Mouse (Mus musculus): ENCODE data around the gene 9130023H24Rik. TPM values are rescaled to one million over a fixed set of nuclear protein-coding genes. Genes with fewer than 3 reads are reported as not detected.

9130023H24Rik gene
- polyA plus RNA-seq, 1 experiment from 2014 or later: 9.5 TPM

Other genes starting within 250 kb of the 9130023H24Rik start
- 4.6 and 6.1 TPM in 2 replicates for gene Pycard, start 244.2 kb downstream of the 9130023H24Rik start, polyA plus RNA-seq (2014; fragmentation: Nextera tagmentation; extraction: Ambion mirVana)
- not detected in 2 replicates for gene Trim72, start 234.1 kb downstream of the 9130023H24Rik start, polyA plus RNA-seq (2014; fragmentation: Nextera tagmentation; extraction: Ambion mirVana)
- 0.25 and 1.2 TPM in 2 replicates for gene Itgam, start 175.4 kb downstream of the 9130023H24Rik start, polyA plus RNA-seq (2014; fragmentation: Nextera tagmentation; extraction: Ambion mirVana)
- not detected in 2 replicates for gene Gm49368, start 175.3 kb downstream of the 9130023H24Rik start, polyA plus RNA-seq (2014; fragmentation: Nextera tagmentation; extraction: Ambion mirVana)
- gene Itgax, start 108.5 kb downstream of the 9130023H24Rik start, polyA plus RNA-seq (2014; fragmentation: Nextera tagmentation; extraction: Ambion mirVana): 0.15 TPM in 1 of 2 replicates, not detected in the other
- gene Itgad, start 83.7 kb downstream of the 9130023H24Rik start, polyA plus RNA-seq (2014; fragmentation: Nextera tagmentation; extraction: Ambion mirVana): not detected in 2 replicates
- gene Cox6a2, start 31.6 kb downstream of the 9130023H24Rik start, polyA plus RNA-seq (2014; fragmentation: Nextera tagmentation; extraction: Ambion mirVana): 0.86 TPM in 1 of 2 replicates, not detected in the other
- 9.0 and 10.7 TPM in 2 replicates for gene Armc5, start 689 bp downstream of the 9130023H24Rik start, polyA plus RNA-seq (2014; fragmentation: Nextera tagmentation; extraction: Ambion mirVana)
- 15.2 and 24.7 TPM in 2 replicates for gene Tgfb1i1, start 8.8 kb upstream of the 9130023H24Rik start, polyA plus RNA-seq (2014; fragmentation: Nextera tagmentation; extraction: Ambion mirVana)
- not detected in 2 replicates for gene Slc5a2, start 27.6 kb upstream of the 9130023H24Rik start, polyA plus RNA-seq (2014; fragmentation: Nextera tagmentation; extraction: Ambion mirVana)
- 25.9 and 27.9 TPM in 2 replicates for gene BC017158, start 60.1 kb upstream of the 9130023H24Rik start, polyA plus RNA-seq (2014; fragmentation: Nextera tagmentation; extraction: Ambion mirVana)
- gene Rgs10, start 180.7 kb upstream of the 9130023H24Rik start, polyA plus RNA-seq (2014; fragmentation: Nextera tagmentation; extraction: Ambion mirVana): 52.9 and 56.8 TPM in 2 replicates
- gene Tial1, start 223.7 kb upstream of the 9130023H24Rik start, polyA plus RNA-seq (2014; fragmentation: Nextera tagmentation; extraction: Ambion mirVana): 41.0 and 41.7 TPM in 2 replicates